Mouse (Mus musculus) mature B cell (primary cell): Measurements from ENCODE around the gene Cd93.

Experiments
- in situ Hi-C: fragments of 300-500 bp; cut with MboI; formaldehyde crosslinking; loops from 2 replicates; pipeline ENCODE4 v1.14.3; 2019

The Cd93 gene

GRCm38 (mm10) chr2:148443249-148443958 is at the start of gene Cd93:
Gene Cd93, minus strand, starts transcription at chr2:148443563.
- in situ Hi-C loops, result no loop called here

- in situ Hi-C loops, result no loop called here
Observed at GRCm38 (mm10) chr2:148492108-148492507, 48.7 kb upstream of the Cd93 start.

GRCm38 (mm10) chr2:148490150-148490549 is 46.8 kb upstream of the Cd93 start:
- in situ Hi-C loops, result no loop called here

GRCm38 (mm10) chr2:148488885-148489284 is 45.5 kb upstream of the Cd93 start:
- in situ Hi-C loops, result loop anchor here (5.0 kb wide), 1 partner anchor 52 kb away; no protein-coding TSS in a partner anchor

- in situ Hi-C loops, result loop anchor here (5.0 kb wide), 1 partner anchor 48 kb away; no protein-coding TSS in a partner anchor
Observed at GRCm38 (mm10) chr2:148485576-148485975, 42.2 kb upstream of the Cd93 start.

- in situ Hi-C loops, result no loop called here
Observed at GRCm38 (mm10) chr2:148480376-148480775, 37.0 kb upstream of the Cd93 start.

GRCm38 (mm10) chr2:148478141-148478701 is 34.9 kb upstream of the Cd93 start:
- in situ Hi-C loops, result no loop called here

- in situ Hi-C loops, result no loop called here
Observed at GRCm38 (mm10) chr2:148477346-148477745, 34.0 kb upstream of the Cd93 start.

- in situ Hi-C loops, result no loop called here
Observed at GRCm38 (mm10) chr2:148476576-148476975, 33.2 kb upstream of the Cd93 start.

- in situ Hi-C loops, result no loop called here
Observed at GRCm38 (mm10) chr2:148475879-148476495, 32.6 kb upstream of the Cd93 start.

GRCm38 (mm10) chr2:148469341-148470238 is 26.2 kb upstream of the Cd93 start:
- in situ Hi-C loops, result no loop called here

GRCm38 (mm10) chr2:148467921-148468440 is 24.6 kb upstream of the Cd93 start:
- in situ Hi-C loops, result no loop called here

GRCm38 (mm10) chr2:148455341-148455740 is 12.0 kb upstream of the Cd93 start:
- in situ Hi-C loops, result no loop called here

GRCm38 (mm10) chr2:148454014-148454542 is 10.7 kb upstream of the Cd93 start:
- in situ Hi-C loops, result no loop called here

GRCm38 (mm10) chr2:148453061-148453460 is 9.7 kb upstream of the Cd93 start:
- in situ Hi-C loops, result no loop called here

- in situ Hi-C loops, result no loop called here
Observed at GRCm38 (mm10) chr2:148451498-148451897, 8.1 kb upstream of the Cd93 start.

- in situ Hi-C loops, result no loop called here
Observed at GRCm38 (mm10) chr2:148450616-148451015, 7.3 kb upstream of the Cd93 start.

GRCm38 (mm10) chr2:148449659-148450058 is 6.3 kb upstream of the Cd93 start:
- in situ Hi-C loops, result no loop called here

GRCm38 (mm10) chr2:148446446-148446845 is 3.1 kb upstream of the Cd93 start:
- in situ Hi-C loops, result no loop called here

- in situ Hi-C loops, result no loop called here
Observed at GRCm38 (mm10) chr2:148445616-148446015, 2.3 kb upstream of the Cd93 start.

- in situ Hi-C loops, result no loop called here
Observed at GRCm38 (mm10) chr2:148444472-148444871, 1.1 kb upstream of the Cd93 start.

GRCm38 (mm10) chr2:148442710-148443109 is 653 bp downstream of the Cd93 start:
- in situ Hi-C loops, result no loop called here
